ENCODE assay signal across 20 mouse cellular contexts in genomic region chr1:58936746-58937605, GRCm38 (mm10). TPM values are rescaled to one million over a fixed set of nuclear protein-coding genes. Genes with fewer than 3 reads are reported as not detected.
A peak's percentile ranks its signal among the peaks of the same experiment; 100 is the strongest.
DNase-seq lines count a peak whose midpoint lies in the region; ATAC-seq and TF ChIP-seq lines count a peak whose summit lies in the region.
"Had no signal": no experiment of that assay in that cellular context is flagged by ENCODE, and none has a peak within 500 bp of the region (broad histone marks: within the 10 kb centered on the region; RNA-seq: fewer than 3 reads in every experiment).

No protein-coding gene starts in this region.

- ATAC-seq in intestine, postnatal 0 days, result peak; percentile 67
- peak; percentile 66 for ATAC-seq in kidney, postnatal 0 days (replicated peaks; ENCODE audit: low FRiP score, low read depth)
- no peak for ATAC-seq in hindbrain, postnatal 0 days
- ATAC-seq: forebrain, postnatal 0 days; liver, postnatal 0 days; midbrain, embryonic 13.5 days had no signal

- no peaks in the 10 kb centered on the region for H3K27me3 ChIP-seq in intestine, postnatal 0 days (replicated peaks; ENCODE audit: control insufficient read depth, insufficient read depth, low read length)
- H3K27me3 ChIP-seq in kidney, postnatal 0 days (ENCODE audit: insufficient read depth, low read length), result no peaks in the 10 kb centered on the region
- H3K27me3 ChIP-seq in hindbrain, postnatal 0 days (ENCODE audit: insufficient read depth, low read length), result no peaks in the 10 kb centered on the region
- H3K27me3 ChIP-seq: midbrain, embryonic 13.5 days; neural tube, embryonic 12.5 days had no signal

- no peaks in the 10 kb centered on the region for H3K9me3 ChIP-seq in intestine, postnatal 0 days (ENCODE audit: control insufficient read depth)
- no peaks in the 10 kb centered on the region for H3K9me3 ChIP-seq in kidney, postnatal 0 days (replicated peaks; ENCODE audit: low read length)
- no peaks in the 10 kb centered on the region for H3K9me3 ChIP-seq in hindbrain, postnatal 0 days (ENCODE audit: low read length)
- H3K9me3 ChIP-seq: limb, embryonic 10.5 days; midbrain, embryonic 13.5 days had no signal

- H3K4me1 ChIP-seq in intestine, postnatal 0 days (replicated peaks; ENCODE audit: control insufficient read depth, insufficient read depth, low read length), result no peaks in the 10 kb centered on the region
- H3K4me1 ChIP-seq in kidney, postnatal 0 days (replicated peaks; ENCODE audit: insufficient read depth, low read length), result no peaks in the 10 kb centered on the region
- no peaks in the 10 kb centered on the region for H3K4me1 ChIP-seq in hindbrain, postnatal 0 days (ENCODE audit: insufficient read depth, low read length)
- H3K4me1 ChIP-seq: hindbrain, embryonic 10.5 days; limb, embryonic 10.5 days; midbrain, embryonic 13.5 days; neural tube, embryonic 12.5 days had no signal

- H3K4me3 ChIP-seq in left cerebral cortex, adult 2 months, result no peak overlapping the region
- no peak overlapping the region for H3K4me3 ChIP-seq in intestine, postnatal 0 days (ENCODE audit: low read depth, low read length)
- no peak overlapping the region for H3K4me3 ChIP-seq in kidney, postnatal 0 days (replicated peaks; ENCODE audit: low read depth, low read length)
- H3K4me3 ChIP-seq in hindbrain, postnatal 0 days (ENCODE audit: low read length), result no peak overlapping the region
- H3K4me3 ChIP-seq: hindbrain, embryonic 10.5 days; limb, embryonic 10.5 days; midbrain, embryonic 13.5 days; neural tube, embryonic 12.5 days had no signal

- WGBS in intestine, postnatal 0 days, result 75% methylated on average over 10 of the region's 10 CpGs
- WGBS in kidney, postnatal 0 days, result 87% methylated on average over 10 of the region's 10 CpGs
- WGBS in hindbrain, postnatal 0 days, result 92% methylated on average over 10 of the region's 10 CpGs

- intact Hi-C loops in left cerebral cortex, adult 2 months (cut with DNase I), result no loop called here
- intact Hi-C loops in left cerebral cortex, postnatal 4 days (cut with DNase I), result no loop called here
- intact Hi-C loops in gastrocnemius, postnatal 14 days (cut with DNase I; ENCODE audit: low total_unique reads), result no loop called here

- no peak overlapping the region for H3K4me2 ChIP-seq in intestine, postnatal 0 days (replicated peaks; ENCODE audit: low read depth)
- no peak overlapping the region for H3K4me2 ChIP-seq in kidney, postnatal 0 days (ENCODE audit: low read length)
- H3K4me2 ChIP-seq in hindbrain, postnatal 0 days (ENCODE audit: low read depth, low read length), result no peak overlapping the region
- H3K4me2 ChIP-seq: midbrain, embryonic 13.5 days; neural tube, embryonic 12.5 days had no signal

- H3K36me3 ChIP-seq in intestine, postnatal 0 days (ENCODE audit: control insufficient read depth, insufficient read depth), result peaks cover 4% of the 10 kb centered on the region; the same call in 1 of the 2 replicates
- H3K36me3 ChIP-seq in kidney, postnatal 0 days (ENCODE audit: insufficient read depth, low read length), result no peaks in the 10 kb centered on the region; the same call in 1 of the 2 replicates
- peaks cover 5% of the 10 kb centered on the region; the same call in 1 of the 2 replicates for H3K36me3 ChIP-seq in hindbrain, postnatal 0 days (ENCODE audit: insufficient read depth, low read length)

- no peak for DNase-seq in left cerebral cortex, adult 2 months (ENCODE audit: extremely low spot score in 1 of 2, low spot score in 2 of 2)
- no peak for DNase-seq in left cerebral cortex, postnatal 4 days
- DNase-seq in kidney, postnatal 0 days (ENCODE audit: low spot score), result no peak
- DNase-seq in yolk sac, embryonic 10.5 days (ENCODE audit: low spot score), result peak; percentile 61
- no peak for DNase-seq in hindbrain, postnatal 0 days (ENCODE audit: low spot score)
- DNase-seq in gastrocnemius, postnatal 14 days, result no peak
- DNase-seq: adrenal gland, postnatal 10 days; cerebellum, adult 11-12 months; cerebellum, postnatal 14 days; forebrain, postnatal 0 days; liver, postnatal 0 days; lung, postnatal 14 days; spleen, adult 18-20 months; thymus, postnatal 14 days had no signal

- no peak for TF ChIP-seq CTCF in left cerebral cortex, adult 2 months (IDR thresholded peaks at IDR 0.05)
- TF ChIP-seq CTCF in intestine, postnatal 0 days (IDR thresholded peaks at IDR 0.05; ENCODE audit: low read depth), result no peak
- no peak for TF ChIP-seq CTCF in kidney, postnatal 0 days (IDR thresholded peaks at IDR 0.05; ENCODE audit: low read depth)
- TF ChIP-seq CTCF in hindbrain, postnatal 0 days (IDR thresholded peaks at IDR 0.05; ENCODE audit: low read depth), result no peak

- H3K27ac ChIP-seq in left cerebral cortex, adult 2 months, result 0 out of 2 replicates have a peak overlapping the region, but pooled peaks have one; percentile 20
- H3K27ac ChIP-seq in intestine, postnatal 0 days (ENCODE audit: low read depth, low read length), result peak overlapping the region; percentile 15
- no peak overlapping the region for H3K27ac ChIP-seq in kidney, postnatal 0 days
- no peak overlapping the region for H3K27ac ChIP-seq in hindbrain, postnatal 0 days
- H3K27ac ChIP-seq: hindbrain, embryonic 10.5 days; limb, embryonic 10.5 days; midbrain, embryonic 13.5 days; neural tube, embryonic 12.5 days; stomach, postnatal 0 days had no signal

- no peak overlapping the region for H3K9ac ChIP-seq in intestine, postnatal 0 days (ENCODE audit: low read depth, low read length)
- no peak overlapping the region for H3K9ac ChIP-seq in kidney, postnatal 0 days (ENCODE audit: low read depth, low read length)
- no peak overlapping the region for H3K9ac ChIP-seq in hindbrain, postnatal 0 days (replicated peaks; ENCODE audit: low read length)
- H3K9ac ChIP-seq: forebrain, postnatal 0 days; liver, postnatal 0 days; midbrain, embryonic 13.5 days; neural tube, embryonic 12.5 days had no signal

RNA-seq across cellular contexts. Expression of gene Trak2, which starts 36.3 kb away (rescaled TPM):
- 100 to 1,000 TPM; 134 to 136 TPM for total RNA-seq in left cerebral cortex, adult 2 months (2021)
- total RNA-seq in left cerebral cortex, postnatal 4 days (2021), result 10 to 100 TPM; 82.5 to 92.3 TPM
- polyA plus RNA-seq in intestine, postnatal 0 days (2015; fragmentation: Nextera tagmentation; extraction: Ambion mirVana), result 5.4 and 5.8 TPM in 2 replicates
- 14.1 and 16.2 TPM in 2 replicates for polyA plus RNA-seq in kidney, postnatal 0 days (2015; fragmentation: Nextera tagmentation; extraction: Ambion mirVana)
- 44.7 and 72.1 TPM in 2 replicates for total RNA-seq in hindbrain, postnatal 0 days (2014; rRNA removed)
- 14.7 and 15.7 TPM in 2 replicates for polyA plus RNA-seq in hindbrain, postnatal 0 days (2015; fragmentation: Nextera tagmentation; extraction: Ambion mirVana)
- 10 to 100 TPM; 53.2 to 58.7 TPM for total RNA-seq in gastrocnemius, postnatal 14 days (2021)

RNA-seq across cellular contexts. Expression of gene Stradb, which starts 36.3 kb away (rescaled TPM):
- 10 to 100 TPM; 59.3 to 59.6 TPM for total RNA-seq in left cerebral cortex, adult 2 months (2021)
- total RNA-seq in left cerebral cortex, postnatal 4 days (2021), result 10 to 100 TPM; 88.3 to 93.0 TPM
- 13.1 and 13.9 TPM in 2 replicates for polyA plus RNA-seq in intestine, postnatal 0 days (2015; fragmentation: Nextera tagmentation; extraction: Ambion mirVana)
- 22.3 and 23.8 TPM in 2 replicates for polyA plus RNA-seq in kidney, postnatal 0 days (2015; fragmentation: Nextera tagmentation; extraction: Ambion mirVana)
- 33.0 and 42.9 TPM in 2 replicates for total RNA-seq in hindbrain, postnatal 0 days (2014; rRNA removed)
- polyA plus RNA-seq in hindbrain, postnatal 0 days (2015; fragmentation: Nextera tagmentation; extraction: Ambion mirVana), result 85.6 and 95.5 TPM in 2 replicates
- 10 to 100 TPM; 78.1 to 80.1 TPM for total RNA-seq in gastrocnemius, postnatal 14 days (2021)

Comparison
In these comparisons a context has a peak if more than half of its experiments do, and no peak if none do; other contexts are left out.
1. H3K27ac ChIP-seq: peak in left cerebral cortex, adult 2 months (single experiment) and intestine, postnatal 0 days (single experiment); none in kidney, postnatal 0 days (single experiment) and hindbrain, postnatal 0 days (single experiment).